Comparison of ENCODE assay signal across 16 mouse cellular contexts in the genomic region with DNA sequence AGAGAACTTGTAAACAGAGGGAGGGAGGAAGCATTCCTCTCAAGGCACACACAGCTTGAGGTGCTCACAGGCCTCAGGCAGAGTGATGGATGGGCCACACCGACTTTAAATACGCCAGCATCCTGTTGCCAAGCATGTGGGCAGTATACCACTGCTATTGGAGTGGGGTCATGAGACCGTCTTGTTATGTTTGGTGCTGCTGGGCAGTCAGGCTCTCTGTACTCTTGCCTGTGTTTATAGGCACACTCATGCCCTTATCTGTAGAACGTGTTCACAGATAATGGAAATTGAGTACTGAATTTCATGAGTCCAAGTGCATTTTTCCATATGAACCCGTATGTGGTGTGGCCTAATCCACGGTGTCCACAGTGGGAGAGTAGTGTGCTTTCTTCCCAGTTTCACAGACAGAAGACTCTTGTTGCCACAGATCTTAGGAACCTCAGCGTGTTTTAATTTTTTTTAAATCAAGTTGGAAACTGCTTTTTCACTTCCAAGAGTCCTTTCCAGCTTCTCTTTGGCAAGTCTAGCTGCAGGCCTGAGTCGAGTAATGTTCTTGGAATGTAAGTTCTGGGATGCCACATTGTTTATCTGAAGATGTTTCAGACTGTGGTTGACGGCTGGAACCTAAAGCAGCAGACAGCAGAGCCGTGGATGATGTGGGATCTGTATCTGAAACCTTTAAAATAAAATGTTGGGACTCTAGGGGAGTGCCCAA.
DNase-seq lines count a peak whose midpoint lies in the region; ATAC-seq and TF ChIP-seq lines count a peak whose summit lies in the region.
"Had no signal": no experiment of that assay in that cellular context is flagged by ENCODE, and none has a peak within 500 bp of the region (broad histone marks: within the 10 kb centered on the region; RNA-seq: fewer than 3 reads in every experiment).

No protein-coding gene starts in this region.

- TF ChIP-seq CTCF in heart, adult 2 months (IDR thresholded peaks at IDR 0.05), result no peak

- TF ChIP-seq POLR2A in heart, adult 2 months (IDR thresholded peaks at IDR 0.05; ENCODE audit: insufficient read depth, low read depth, low read length), result no peak

- H3K79me2 ChIP-seq in heart, adult 2 months (replicated peaks; ENCODE audit: control insufficient read depth, insufficient read depth, low read length), result no peaks in the 10 kb centered on the region; the same call in 1 of the 2 replicates

- ATAC-seq in forebrain, embryonic 15.5 days (replicated peaks), result no peak
- ATAC-seq in forebrain, embryonic 11.5 days (replicated peaks; ENCODE audit: low FRiP score), result no peak
- ATAC-seq in lung, embryonic 16.5 days (ENCODE audit: low read depth), result peak; percentile 42; the same call in 1 of the 2 replicates
- ATAC-seq: intestine, embryonic 16.5 days had no signal

- no peak for TF ChIP-seq EP300 in heart, adult 2 months (IDR thresholded peaks at IDR 0.05; ENCODE audit: insufficient read depth, low read depth, low read length)

- H3K9ac ChIP-seq in forebrain, embryonic 15.5 days (replicated peaks), result no peak overlapping the region
- H3K9ac ChIP-seq in forebrain, embryonic 11.5 days (ENCODE audit: low read length), result no peak overlapping the region
- no peak overlapping the region for H3K9ac ChIP-seq in lung, embryonic 16.5 days (ENCODE audit: low read length)
- H3K9ac ChIP-seq in heart, adult 2 months (ENCODE audit: low read depth, low read length), result no peak overlapping the region
- H3K9ac ChIP-seq: heart, embryonic 13.5 days; limb, embryonic 13.5 days; liver, embryonic 15.5 days had no signal

- no peak overlapping the region for H3K4me3 ChIP-seq in forebrain, embryonic 15.5 days
- H3K4me3 ChIP-seq in forebrain, embryonic 11.5 days (ENCODE audit: low read depth, low read length), result no peak overlapping the region
- H3K4me3 ChIP-seq in lung, embryonic 16.5 days (ENCODE audit: low read length), result no peak overlapping the region
- H3K4me3 ChIP-seq in heart, adult 2 months, result no peak overlapping the region
- H3K4me3 ChIP-seq: heart, embryonic 13.5 days; limb, embryonic 13.5 days; liver, embryonic 15.5 days had no signal

- no peak overlapping the region for H3K4me2 ChIP-seq in forebrain, embryonic 15.5 days (replicated peaks)
- H3K4me2 ChIP-seq in forebrain, embryonic 11.5 days (ENCODE audit: low read depth, low read length, severe bottlenecking), result no peak overlapping the region
- H3K4me2 ChIP-seq in lung, embryonic 16.5 days (ENCODE audit: low read depth, low read length), result no peak overlapping the region
- H3K4me2 ChIP-seq: heart, embryonic 13.5 days; limb, embryonic 13.5 days; liver, embryonic 15.5 days had no signal

- 87% methylated on average over 10 of the region's 10 CpGs for WGBS in forebrain, embryonic 15.5 days
- 89% methylated on average over 10 of the region's 10 CpGs for WGBS in forebrain, embryonic 11.5 days
- WGBS in lung, embryonic 16.5 days, result 42% methylated on average over 10 of the region's 10 CpGs
- 62% methylated on average over 10 of the region's 10 CpGs for WGBS in heart, adult 2 months

- peaks cover 34% of the 10 kb centered on the region for H3K4me1 ChIP-seq in forebrain, embryonic 15.5 days
- H3K4me1 ChIP-seq in forebrain, embryonic 11.5 days (replicated peaks; ENCODE audit: control insufficient read depth, insufficient read depth, low read length), result peaks cover 12% of the 10 kb centered on the region; the same call in 1 of the 2 replicates
- peaks cover 16% of the 10 kb centered on the region for H3K4me1 ChIP-seq in lung, embryonic 16.5 days (replicated peaks; ENCODE audit: control insufficient read depth, insufficient read depth, low read length)
- peaks cover 10% of the 10 kb centered on the region for H3K4me1 ChIP-seq in heart, adult 2 months (ENCODE audit: control insufficient read depth, insufficient read depth, low read length)

- no peaks in the 10 kb centered on the region for H3K27me3 ChIP-seq in forebrain, embryonic 15.5 days
- H3K27me3 ChIP-seq in forebrain, embryonic 11.5 days (ENCODE audit: control insufficient read depth, insufficient read depth, low read length), result no peaks in the 10 kb centered on the region
- no peaks in the 10 kb centered on the region for H3K27me3 ChIP-seq in lung, embryonic 16.5 days (ENCODE audit: control insufficient read depth, insufficient read depth, low read depth, low read length)
- H3K27me3 ChIP-seq in heart, adult 2 months (ENCODE audit: control insufficient read depth, insufficient read depth, low read length), result no peaks in the 10 kb centered on the region
- H3K27me3 ChIP-seq: heart, embryonic 13.5 days; limb, embryonic 13.5 days; liver, embryonic 15.5 days had no signal

- H3K27ac ChIP-seq in forebrain, embryonic 15.5 days (replicated peaks), result peak overlapping the region; percentile 13
- no peak overlapping the region for H3K27ac ChIP-seq in forebrain, embryonic 11.5 days (ENCODE audit: low read depth, low read length)
- 0 out of 2 replicates have a peak overlapping the region, but pooled peaks have one; percentile 32 for H3K27ac ChIP-seq in lung, embryonic 16.5 days (ENCODE audit: low read length)
- H3K27ac ChIP-seq in heart, adult 2 months, result no peak overlapping the region
- H3K27ac ChIP-seq: heart, embryonic 13.5 days; kidney, postnatal 0 days; limb, embryonic 13.5 days; liver, embryonic 15.5 days had no signal

- intact Hi-C loops in heart, adult 2 months (cut with DNase I), result no loop called here

- DNase-seq in forebrain, embryonic 11.5 days (ENCODE audit: low spot score), result no peak
- no peak for DNase-seq in lung, postnatal 14 days
- peak; percentile 85 for DNase-seq in 3T3-L1 (ENCODE audit: low read depth, low spot score)
- DNase-seq in lung, postnatal 36 days, result peak; percentile 30
- DNase-seq in heart, adult 2 months, result no peak
- DNase-seq in adrenal gland, postnatal 4 days (ENCODE audit: low spot score in 2 of 2), result no peak
- DNase-seq: adrenal gland, adult 8-10 months; cerebellum, adult 18-20 months; layer of hippocampus, adult 9-11 months had no signal

- H3K9me3 ChIP-seq in forebrain, embryonic 15.5 days, result no peaks in the 10 kb centered on the region
- H3K9me3 ChIP-seq in forebrain, embryonic 11.5 days (ENCODE audit: control insufficient read depth, low read length), result no peaks in the 10 kb centered on the region
- no peaks in the 10 kb centered on the region for H3K9me3 ChIP-seq in lung, embryonic 16.5 days (ENCODE audit: control insufficient read depth, low read length)
- H3K9me3 ChIP-seq: heart, embryonic 13.5 days; limb, embryonic 13.5 days; liver, embryonic 15.5 days had no signal

- H3K36me3 ChIP-seq in forebrain, embryonic 15.5 days, result no peaks in the 10 kb centered on the region
- H3K36me3 ChIP-seq in forebrain, embryonic 11.5 days (ENCODE audit: control insufficient read depth, insufficient read depth, low read length), result no peaks in the 10 kb centered on the region
- H3K36me3 ChIP-seq in lung, embryonic 16.5 days (ENCODE audit: control insufficient read depth, insufficient read depth, low read length), result no peaks in the 10 kb centered on the region
- no peaks in the 10 kb centered on the region for H3K36me3 ChIP-seq in heart, adult 2 months (ENCODE audit: control insufficient read depth, insufficient read depth, low read length)
- H3K36me3 ChIP-seq: heart, embryonic 13.5 days; limb, embryonic 13.5 days; liver, embryonic 15.5 days had no signal

Comparison
In these comparisons a context has a peak if more than half of its experiments do, and no peak if none do; other contexts are left out.
1. H3K27ac ChIP-seq: peak in forebrain, embryonic 15.5 days (single experiment) and lung, embryonic 16.5 days (single experiment); none in forebrain, embryonic 11.5 days (single experiment) and heart, adult 2 months (single experiment).
2. DNase-seq: peak in 3T3-L1 (single experiment) and lung, postnatal 36 days (single experiment); none in forebrain, embryonic 11.5 days (single experiment), lung, postnatal 14 days (single experiment), heart, adult 2 months (0 of 2) and adrenal gland, postnatal 4 days (0 of 2).